Mouse (Mus musculus): ENCODE results near the gene Fastkd3. TPM values are rescaled to one million over a fixed set of nuclear protein-coding genes. Genes with fewer than 3 reads are reported as not detected.

Gene Fastkd3
- total and polyA plus RNA-seq, 2 experiments from 2014 or later, result 12.3 to 21.3 TPM

DNA sequence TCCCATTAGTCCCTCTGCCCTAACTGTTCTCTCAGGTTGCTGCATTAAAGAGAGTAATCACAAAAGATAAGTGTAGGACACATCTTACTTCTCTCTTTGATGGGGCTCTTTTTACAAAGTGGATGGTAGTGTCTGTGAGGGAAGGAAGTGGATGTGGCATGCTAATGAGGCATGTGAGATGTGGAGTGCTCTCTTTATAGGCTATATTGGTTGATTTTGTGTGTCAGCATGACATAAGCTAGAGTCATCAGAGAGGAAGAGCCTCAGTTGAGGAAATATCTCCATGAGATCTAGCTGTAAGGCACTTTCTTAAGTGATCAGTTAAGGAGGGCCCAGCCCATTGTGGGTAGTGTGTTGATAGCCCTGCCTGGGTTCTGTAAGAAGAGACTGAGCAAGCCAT is 6.3 kb downstream of the Fastkd3 start:
- TF ChIP-seq CTCF (IDR thresholded peaks at IDR 0.05; ENCODE audit: low read depth), result no peak
- no peaks in the 10 kb centered on the region for H3K4me1 ChIP-seq (ENCODE audit: insufficient read depth)
- no peaks in the 10 kb centered on the region for H3K9me3 ChIP-seq (ENCODE audit: low read length)
- no peaks in the 10 kb centered on the region for H3K27me3 ChIP-seq (ENCODE audit: insufficient read depth, low read length)
- H3K4me3 ChIP-seq (ENCODE audit: low read depth, low read length), result no peak overlapping the region
- ATAC-seq (no peak), DNase-seq (no peak)
- peaks cover 85% of the 10 kb centered on the region for H3K36me3 ChIP-seq (ENCODE audit: insufficient read depth)
- no peak overlapping the region for H3K27ac ChIP-seq (ENCODE audit: low read depth, low read length)
- no peak overlapping the region for H3K9ac ChIP-seq
- H3K4me2 ChIP-seq (ENCODE audit: low read depth), result no peak overlapping the region

DNA sequence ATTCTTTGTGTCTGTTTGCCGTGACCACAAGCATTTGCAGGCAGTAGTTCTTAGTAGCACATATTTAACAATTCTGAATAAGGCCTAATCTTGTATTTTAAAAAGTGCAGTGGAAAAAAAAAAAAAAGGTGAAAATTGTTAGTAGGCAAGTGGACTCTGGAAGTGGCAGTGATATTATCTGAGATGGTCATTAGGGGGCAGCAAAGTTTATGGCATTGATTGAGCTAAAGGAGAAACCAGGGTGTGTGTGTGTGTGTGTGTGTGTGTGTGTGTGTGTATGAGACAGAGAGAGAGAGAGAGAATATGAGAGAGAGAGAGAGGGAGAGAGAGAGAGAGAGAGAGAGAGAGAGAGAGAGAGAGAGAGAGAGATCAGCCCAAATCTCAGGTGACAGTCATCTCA is 11.8 kb downstream of the Fastkd3 start:
- no peaks in the 10 kb centered on the region for H3K27me3 ChIP-seq (ENCODE audit: insufficient read depth, low read length)
- ATAC-seq, result peak; percentile 42; the same call in 1 of the 2 replicates
- peak; percentile 62 for TF ChIP-seq CTCF (IDR thresholded peaks at IDR 0.05; ENCODE audit: low read depth)
- H3K4me3 ChIP-seq (ENCODE audit: low read depth, low read length), result no peak overlapping the region
- H3K9ac ChIP-seq, result no peak overlapping the region
- peak; percentile 57 for DNase-seq
- no peak overlapping the region for H3K4me2 ChIP-seq (ENCODE audit: low read depth)
- H3K9me3 ChIP-seq (ENCODE audit: low read length), result no peaks in the 10 kb centered on the region
- peaks cover 41% of the 10 kb centered on the region for H3K36me3 ChIP-seq (ENCODE audit: insufficient read depth)
- peaks cover 3% of the 10 kb centered on the region; the same call in 1 of the 2 replicates for H3K4me1 ChIP-seq (ENCODE audit: insufficient read depth)
- no peak overlapping the region for H3K27ac ChIP-seq (ENCODE audit: low read depth, low read length)
- 78% methylated on average over 1 of the region's 1 CpGs for WGBS

DNA sequence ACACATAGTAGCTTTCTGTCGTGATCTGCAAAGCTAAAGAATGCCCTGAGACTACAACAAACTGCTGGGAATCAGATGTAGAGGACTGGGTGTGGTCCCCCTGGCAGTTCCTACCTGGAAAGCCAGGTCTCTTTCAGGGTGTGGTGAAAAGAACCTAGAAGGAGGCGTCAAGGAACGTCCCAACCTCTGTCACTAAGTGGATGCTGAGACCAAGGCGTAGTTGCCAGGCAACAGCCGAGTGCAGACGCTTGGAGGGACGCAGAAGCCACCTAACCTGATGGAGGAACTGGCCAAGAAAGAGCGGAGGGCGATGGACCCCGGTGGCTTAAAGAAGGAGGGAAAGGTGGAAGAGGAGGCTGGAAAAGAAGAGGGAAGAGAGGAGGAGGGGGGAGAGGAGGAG is 15.2 kb downstream of the Fastkd3 start, which contains the start of gene 1700001L19Rik:
1700001L19Rik (plus strand) TSS at position 223 of the 400 bp plus-strand sequence.
- Histone ChIP-seq H3K9ac (peak within 1 kb of the TSS; percentile 44; the same call in 1 of the 2 replicates), H3K9me3 (ENCODE audit: low read length) (no peaks in the 10 kb centered on the region), H3K4me1 (ENCODE audit: insufficient read depth) (peaks cover 3% of the 10 kb centered on the region; the same call in 1 of the 2 replicates), H3K4me2 (ENCODE audit: low read depth) (peak within 1 kb of the TSS; percentile 51), H3K27ac (ENCODE audit: low read depth, low read length) (no peak within 1 kb of the TSS), H3K36me3 (ENCODE audit: insufficient read depth) (peaks cover 9% of the 10 kb centered on the region), H3K27me3 (ENCODE audit: insufficient read depth, low read length) (no peaks in the 10 kb centered on the region), H3K4me3 (ENCODE audit: low read depth, low read length) (peak within 1 kb of the TSS; percentile 32)
- 8% methylated on average over 10 of the region's 10 CpGs for WGBS
- ATAC-seq, result peak; percentile 38; the same call in 1 of the 2 replicates
- peak; percentile 45 for DNase-seq
- no peak for TF ChIP-seq CTCF (IDR thresholded peaks at IDR 0.05; ENCODE audit: low read depth)

DNA sequence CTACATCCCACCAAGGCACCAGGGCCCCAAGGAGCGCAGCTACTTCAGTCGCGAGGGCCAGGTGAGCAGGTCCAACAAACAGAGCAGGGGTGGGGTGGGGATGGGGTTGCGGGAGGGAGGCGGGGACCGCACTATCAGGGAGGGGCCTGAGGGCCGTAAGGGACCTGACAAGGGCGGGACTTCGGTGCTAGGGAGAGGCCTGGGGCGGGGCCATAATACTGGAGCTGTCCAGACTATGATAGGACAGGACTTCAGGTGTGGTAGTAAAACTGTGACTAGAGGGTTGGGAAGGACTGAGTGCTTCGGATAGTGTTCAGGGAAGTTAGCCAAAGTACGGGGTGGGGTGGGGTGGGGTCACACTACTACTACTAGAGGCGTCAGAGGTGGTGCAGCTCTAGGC is 15.6 kb downstream of the Fastkd3 start:
- Histone ChIP-seq H3K9me3 (ENCODE audit: low read length) (no peaks in the 10 kb centered on the region), H3K27me3 (ENCODE audit: insufficient read depth, low read length) (no peaks in the 10 kb centered on the region), H3K9ac (peak overlapping the region; percentile 44; the same call in 1 of the 2 replicates), H3K4me3 (ENCODE audit: low read depth, low read length) (peak overlapping the region; percentile 32), H3K4me1 (ENCODE audit: insufficient read depth) (peaks cover 3% of the 10 kb centered on the region; the same call in 1 of the 2 replicates), H3K27ac (ENCODE audit: low read depth, low read length) (no peak overlapping the region), H3K36me3 (ENCODE audit: insufficient read depth) (peaks cover 4% of the 10 kb centered on the region), H3K4me2 (ENCODE audit: low read depth) (peak overlapping the region; percentile 51)
- ATAC-seq (0 out of 2 replicates have a peak, but pooled peaks have one; percentile 17), DNase-seq (no peak)
- WGBS, result 19% methylated on average over 13 of the region's 13 CpGs
- TF ChIP-seq CTCF (IDR thresholded peaks at IDR 0.05; ENCODE audit: low read depth), result no peak

DNA sequence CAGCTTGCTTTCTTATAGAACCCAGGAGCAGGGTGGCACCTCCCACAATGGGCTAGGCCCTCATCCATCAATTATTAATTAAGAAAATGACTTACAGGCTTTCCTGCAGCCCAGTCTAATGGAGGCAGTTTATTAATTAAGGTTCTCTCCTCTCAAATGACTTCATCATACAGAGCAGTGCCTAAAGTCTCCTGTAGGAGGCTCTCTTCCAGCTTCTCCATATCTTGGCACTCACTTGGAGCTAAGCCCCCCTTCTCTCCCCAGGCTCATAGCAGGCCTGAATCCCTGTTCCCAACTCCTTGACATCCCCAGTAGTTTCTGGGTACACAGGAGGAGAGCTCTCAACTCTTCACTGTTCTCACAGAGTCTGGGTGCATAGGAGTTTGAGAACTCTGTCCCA is 16.9 kb downstream of the Fastkd3 start:
- Histone ChIP-seq H3K4me3 (ENCODE audit: low read depth, low read length) (no peak overlapping the region), H3K9ac (no peak overlapping the region), H3K27ac (ENCODE audit: low read depth, low read length) (no peak overlapping the region), H3K9me3 (ENCODE audit: low read length) (no peaks in the 10 kb centered on the region), H3K4me2 (ENCODE audit: low read depth) (no peak overlapping the region), H3K4me1 (ENCODE audit: insufficient read depth) (peaks cover 3% of the 10 kb centered on the region; the same call in 1 of the 2 replicates), H3K27me3 (ENCODE audit: insufficient read depth, low read length) (no peaks in the 10 kb centered on the region), H3K36me3 (ENCODE audit: insufficient read depth) (no peaks in the 10 kb centered on the region)
- DNase-seq (no peak), ATAC-seq (no peak)
- TF ChIP-seq CTCF (IDR thresholded peaks at IDR 0.05; ENCODE audit: low read depth), result peak; percentile 37

DNA sequence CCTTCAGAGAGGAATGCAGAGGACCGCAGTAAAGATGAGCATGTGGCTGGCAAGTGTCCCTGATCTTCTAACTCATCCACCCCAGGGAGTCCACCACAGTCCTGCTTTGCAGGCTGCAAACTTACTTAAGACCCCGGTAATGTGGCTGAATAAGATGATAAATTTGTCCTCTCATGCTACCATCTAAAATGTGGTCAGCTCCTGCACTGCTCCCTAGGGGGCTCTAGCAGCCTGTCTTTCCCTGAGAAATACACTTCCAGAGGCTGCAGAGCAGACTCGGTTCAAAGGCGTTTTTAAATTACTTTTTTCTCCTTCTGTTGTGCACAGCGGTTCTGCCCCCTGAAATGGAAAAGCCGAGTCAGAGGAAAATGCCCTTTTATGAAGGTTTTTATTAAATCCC is 19.1 kb downstream of the Fastkd3 start:
- TF ChIP-seq CTCF (IDR thresholded peaks at IDR 0.05; ENCODE audit: low read depth), result peak; percentile 78
- peak; percentile 79 for ATAC-seq
- Histone ChIP-seq H3K27ac (ENCODE audit: low read depth, low read length) (no peak overlapping the region), H3K27me3 (ENCODE audit: insufficient read depth, low read length) (no peaks in the 10 kb centered on the region), H3K36me3 (ENCODE audit: insufficient read depth) (no peaks in the 10 kb centered on the region), H3K9ac (no peak overlapping the region), H3K9me3 (ENCODE audit: low read length) (no peaks in the 10 kb centered on the region), H3K4me2 (ENCODE audit: low read depth) (no peak overlapping the region), H3K4me3 (ENCODE audit: low read depth, low read length) (no peak overlapping the region), H3K4me1 (ENCODE audit: insufficient read depth) (peaks cover 3% of the 10 kb centered on the region)
- DNase-seq, result peak; percentile 71
- 12% methylated on average over 6 of the region's 6 CpGs for WGBS

DNA sequence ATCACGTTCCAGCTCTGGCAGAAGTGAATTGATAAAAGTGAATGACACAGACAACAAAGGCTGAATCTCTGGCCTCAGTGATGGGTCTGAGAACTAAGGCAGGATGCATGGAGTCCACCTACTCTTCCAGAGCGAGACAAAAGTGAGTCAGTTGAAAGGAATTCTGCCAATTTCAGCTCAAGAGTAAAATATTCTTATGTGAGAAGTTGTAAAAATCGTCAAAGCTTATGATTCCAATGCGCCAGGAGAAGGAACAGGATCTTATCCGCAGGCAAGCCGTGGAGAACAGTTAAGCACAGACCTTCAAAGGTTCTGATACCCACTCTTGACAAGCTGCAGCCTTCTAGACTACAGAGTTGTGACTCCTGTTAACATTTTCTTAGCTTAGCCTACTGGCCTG is 21.1 kb downstream of the Fastkd3 start:
- TF ChIP-seq CTCF (IDR thresholded peaks at IDR 0.05; ENCODE audit: low read depth), result no peak
- Histone ChIP-seq H3K4me2 (ENCODE audit: low read depth) (no peak overlapping the region), H3K4me3 (ENCODE audit: low read depth, low read length) (no peak overlapping the region), H3K27me3 (ENCODE audit: insufficient read depth, low read length) (no peaks in the 10 kb centered on the region), H3K36me3 (ENCODE audit: insufficient read depth) (no peaks in the 10 kb centered on the region), H3K9me3 (ENCODE audit: low read length) (no peaks in the 10 kb centered on the region), H3K27ac (ENCODE audit: low read depth, low read length) (no peak overlapping the region), H3K9ac (no peak overlapping the region), H3K4me1 (ENCODE audit: insufficient read depth) (peaks cover 6% of the 10 kb centered on the region; the same call in 1 of the 2 replicates)
- WGBS, result 78% methylated on average over 6 of the region's 6 CpGs
- ATAC-seq (no peak), DNase-seq (no peak)

All from forebrain, postnatal 0 days (tissue).